Mouse (Mus musculus) forebrain, embryonic 10.5 days (tissue): ENCODE data around the gene Cntn3. TPM values are rescaled to one million over a fixed set of nuclear protein-coding genes. Genes with fewer than 3 reads are reported as not detected.

Source experiments
- DNase-seq: peaks from one replicate; pipeline ENCODE4 v3.0.0-alpha.2; 2017; ENCODE audit warnings: low spot score; ENCODE audit errors: extremely low spot score
- H3K27ac ChIP-seq: fragments of 300-500 bp; sonication (generic); 2 replicates; pipeline ENCODE4 v1.5.1; 2016; ENCODE audit warnings: mild to moderate bottlenecking
- H3K27me3 ChIP-seq: fragments of 300-500 bp; sonication (generic); 2 replicates; pipeline ENCODE4 v1.6.1; 2016; ENCODE audit warnings: mild to moderate bottlenecking; ENCODE audit not compliant: poor library complexity, severe bottlenecking
- H3K36me3 ChIP-seq: fragments of 300-500 bp; sonication (generic); replicated peaks from 2 replicates; pipeline ENCODE4 v1.6.1; 2016; ENCODE audit warnings: mild to moderate bottlenecking, moderate library complexity
- H3K4me1 ChIP-seq: fragments of 300-500 bp; sonication (generic); 2 replicates; pipeline ENCODE4 v1.6.1; 2016
- H3K4me3 ChIP-seq: fragments of 300-500 bp; sonication (generic); 2 replicates; pipeline ENCODE4 v1.5.1; 2016; ENCODE audit warnings: mild to moderate bottlenecking, moderate library complexity
- H3K9me3 ChIP-seq: fragments of 300-500 bp; sonication (generic); 2 replicates; pipeline ENCODE4 v1.6.1; 2016; ENCODE audit warnings: mild to moderate bottlenecking, moderate library complexity
- whole genome bisulfite sequencing: fragments of 180-500 bp; shearing (Covaris S2); methylation state at CpG from one replicate; pipeline ENCODE4 v1.1.7; 2016; 5-methylcytosine and 5-hydroxymethylcytosine counted together
- polyA plus RNA-seq: library from polyadenylated mRNA; unstranded; fragments of >200 nt; fragmentation: Nextera tagmentation; extraction: Ambion mirVana; gene quantifications from 2 replicates; pipeline ENCODE4 v1.2.1, GENCODE M21; 2016

Cntn3 gene
- polyA plus RNA-seq, 1 experiment from 2014 or later, result 0.25 TPM

DNA sequence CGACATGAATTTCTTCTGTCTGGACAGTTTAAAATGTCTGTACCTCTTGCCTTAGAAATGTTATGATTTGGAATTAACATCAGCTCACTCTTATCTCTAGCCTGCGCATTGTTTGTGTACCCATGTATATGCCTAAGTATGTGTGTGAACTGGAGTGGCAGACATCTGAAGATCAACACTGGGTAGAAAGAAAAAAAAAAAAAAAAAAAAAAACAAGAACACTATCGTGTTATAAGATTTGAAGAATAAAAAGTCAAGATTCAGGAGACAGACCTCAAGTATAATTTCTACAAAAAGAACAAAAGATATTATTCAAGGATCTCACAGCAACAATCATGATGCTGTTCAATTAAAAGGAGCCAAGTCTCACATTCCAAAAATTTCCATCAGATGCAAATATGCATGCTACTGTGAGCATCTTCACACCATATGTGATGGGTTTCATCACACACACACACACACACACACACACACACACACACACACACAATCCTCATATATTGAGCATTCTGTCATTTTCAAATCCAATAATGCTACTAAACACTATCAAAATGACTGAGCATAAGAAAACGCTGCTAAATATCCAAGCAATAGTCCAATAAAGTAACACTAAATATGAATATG lies 17.0 kb downstream of the Cntn3 start:
- DNase-seq, result no peak
- Histone ChIP-seq H3K27ac (no peak overlapping the region), H3K36me3 (no peaks in the 10 kb centered on the region), H3K4me3 (no peak overlapping the region), H3K4me1 (no peaks in the 10 kb centered on the region), H3K9me3 (no peaks in the 10 kb centered on the region), H3K27me3 (no peaks in the 10 kb centered on the region)
- WGBS, result 92% methylated on average over 4 of the region's 4 CpGs

DNA sequence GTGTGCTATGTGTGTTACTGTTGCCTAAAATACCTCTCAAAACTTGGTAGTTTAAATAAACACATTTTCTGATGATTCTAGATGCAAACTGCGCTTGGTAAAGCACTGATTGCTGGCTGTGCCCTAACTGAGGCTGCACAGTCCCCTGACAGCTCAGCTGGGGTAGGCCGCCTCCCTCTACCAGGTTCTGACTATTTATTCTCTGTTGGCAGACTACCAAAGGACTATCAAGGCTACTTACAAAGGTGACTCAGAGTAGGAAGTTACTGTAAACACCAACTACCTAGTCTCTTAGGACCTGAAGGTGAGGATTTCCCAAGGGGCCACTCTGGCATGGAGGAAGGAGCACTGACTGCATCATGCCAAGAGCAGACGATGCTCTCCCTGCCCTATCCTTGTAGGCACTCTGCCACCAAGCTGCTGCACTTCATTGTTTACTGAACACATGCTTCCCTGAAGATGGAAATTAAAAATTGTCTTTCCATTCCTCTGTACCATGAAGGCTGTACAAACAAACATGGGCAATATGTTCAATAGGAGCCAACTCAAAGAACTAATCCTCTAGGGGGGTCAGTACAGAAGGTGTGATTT lies 17.7 kb downstream of the Cntn3 start:
- no peak for DNase-seq
- 91% methylated on average over 3 of the region's 3 CpGs for WGBS
- H3K4me1 ChIP-seq, result no peaks in the 10 kb centered on the region
- H3K27ac ChIP-seq, result no peak overlapping the region
- no peak overlapping the region for H3K4me3 ChIP-seq
- H3K36me3 ChIP-seq, result no peaks in the 10 kb centered on the region
- H3K9me3 ChIP-seq, result no peaks in the 10 kb centered on the region
- no peaks in the 10 kb centered on the region for H3K27me3 ChIP-seq

DNA sequence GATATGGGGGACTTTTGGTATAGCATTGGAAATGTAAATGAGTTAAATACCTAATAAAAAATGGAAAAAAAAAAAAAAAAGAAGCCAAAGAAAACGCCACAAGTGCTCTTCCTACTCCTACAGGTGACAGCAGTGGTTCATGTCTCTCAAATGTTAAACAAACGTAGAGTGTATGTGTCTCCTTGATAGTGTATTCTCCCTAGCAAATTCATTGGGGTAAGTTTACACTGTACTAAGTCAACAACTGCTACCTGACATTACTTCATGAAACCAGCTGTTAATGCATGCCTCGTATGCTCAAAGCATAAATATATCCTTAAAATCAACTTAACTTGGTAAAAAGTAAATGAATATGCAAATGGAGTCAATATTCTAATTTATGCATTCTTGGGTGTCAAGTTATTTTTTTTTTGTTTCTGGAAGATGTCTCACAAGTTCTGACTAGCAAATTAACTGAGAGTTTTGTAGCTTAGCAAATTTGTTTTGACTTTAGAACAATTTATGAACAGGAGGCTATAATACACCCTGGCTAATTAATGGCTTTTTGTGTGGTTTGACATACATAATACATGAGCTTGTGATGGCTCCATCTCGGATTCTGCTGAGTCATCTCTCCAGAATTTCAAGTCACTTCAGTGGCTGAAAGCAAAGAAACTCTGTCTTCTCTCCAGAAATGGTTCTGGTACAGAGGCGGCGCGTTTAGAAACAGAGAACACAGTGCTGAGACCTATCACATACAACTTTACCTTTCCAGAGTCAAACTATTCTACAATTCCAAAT lies 31.1 kb downstream of the Cntn3 start:
- Histone ChIP-seq H3K9me3 (no peaks in the 10 kb centered on the region), H3K4me3 (no peak overlapping the region), H3K27ac (no peak overlapping the region), H3K4me1 (peaks cover 10% of the 10 kb centered on the region), H3K27me3 (no peaks in the 10 kb centered on the region), H3K36me3 (no peaks in the 10 kb centered on the region)
- WGBS, result 90% methylated on average over 7 of the region's 7 CpGs
- DNase-seq, result no peak

DNA sequence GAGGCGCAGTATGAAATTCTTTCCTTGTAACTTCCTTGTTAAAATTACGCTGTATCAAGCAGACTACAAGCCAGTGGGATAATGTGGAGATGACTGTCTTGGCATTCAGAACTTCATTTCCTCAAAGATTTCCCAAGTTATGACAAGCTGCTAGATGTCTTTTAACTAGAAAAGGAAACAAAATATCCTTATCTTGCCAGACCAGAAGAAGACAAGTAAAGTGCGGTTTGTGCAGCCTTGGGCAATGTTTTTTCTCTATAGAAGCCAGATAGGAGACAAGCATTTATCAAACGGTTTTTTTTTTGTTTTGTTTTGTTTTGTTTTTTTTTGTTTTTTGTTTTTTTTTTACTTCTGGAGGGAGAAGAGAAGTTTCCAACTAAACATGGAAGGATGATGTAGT lies 37.3 kb downstream of the Cntn3 start:
- H3K27me3 ChIP-seq, result no peaks in the 10 kb centered on the region
- no peak for DNase-seq
- no peaks in the 10 kb centered on the region for H3K36me3 ChIP-seq
- 88% methylated on average over 4 of the region's 4 CpGs for WGBS
- no peaks in the 10 kb centered on the region for H3K9me3 ChIP-seq
- no peaks in the 10 kb centered on the region for H3K4me1 ChIP-seq
- H3K4me3 ChIP-seq, result no peak overlapping the region
- no peak overlapping the region for H3K27ac ChIP-seq

DNA sequence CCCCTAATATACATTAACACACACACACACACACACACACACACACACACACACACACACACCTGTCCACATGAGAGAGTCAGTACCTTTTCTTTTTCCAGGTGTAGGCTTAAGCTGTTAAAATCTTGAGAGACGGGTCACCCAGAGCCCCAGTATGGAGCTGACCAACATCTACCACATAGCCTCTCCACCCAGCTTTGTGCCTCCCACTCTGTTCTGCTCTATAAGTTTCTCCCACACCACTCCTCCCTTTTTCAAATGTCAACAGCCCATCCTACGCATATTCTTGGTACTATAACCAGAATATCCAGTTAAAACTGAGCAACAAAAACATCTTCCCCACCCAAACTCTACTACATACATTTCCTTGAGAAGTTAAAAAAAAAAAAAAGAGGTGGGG lies 49.9 kb downstream of the Cntn3 start:
- Histone ChIP-seq H3K9me3 (no peaks in the 10 kb centered on the region), H3K4me3 (no peak overlapping the region), H3K4me1 (no peaks in the 10 kb centered on the region), H3K27ac (no peak overlapping the region), H3K36me3 (no peaks in the 10 kb centered on the region), H3K27me3 (no peaks in the 10 kb centered on the region)
- 90% methylated on average over 2 of the region's 2 CpGs for WGBS
- DNase-seq, result no peak

DNA sequence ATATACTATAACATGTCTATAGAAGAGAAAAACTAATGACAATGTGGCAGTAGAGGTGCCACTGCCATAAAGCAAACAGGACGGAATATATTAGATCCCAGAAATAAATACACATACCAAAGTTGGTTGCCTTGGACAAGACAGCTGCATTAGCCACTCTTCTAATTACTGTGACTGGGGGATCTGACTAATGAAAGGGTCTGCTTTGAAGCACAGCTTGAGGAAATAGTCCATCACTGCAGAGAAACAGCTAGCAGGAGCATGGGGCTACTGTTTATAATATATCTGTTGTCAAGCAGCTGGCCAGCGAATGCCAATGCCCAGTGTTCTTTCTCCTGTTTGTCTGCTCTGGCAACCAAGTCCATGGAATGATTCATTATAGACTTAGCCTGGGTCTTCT lies 51.9 kb downstream of the Cntn3 start:
- no peak overlapping the region for H3K27ac ChIP-seq
- no peaks in the 10 kb centered on the region for H3K4me1 ChIP-seq
- H3K4me3 ChIP-seq, result no peak overlapping the region
- no peaks in the 10 kb centered on the region for H3K9me3 ChIP-seq
- WGBS, result 84% methylated on average over 2 of the region's 2 CpGs
- no peaks in the 10 kb centered on the region for H3K36me3 ChIP-seq
- no peak for DNase-seq
- no peaks in the 10 kb centered on the region for H3K27me3 ChIP-seq

DNA sequence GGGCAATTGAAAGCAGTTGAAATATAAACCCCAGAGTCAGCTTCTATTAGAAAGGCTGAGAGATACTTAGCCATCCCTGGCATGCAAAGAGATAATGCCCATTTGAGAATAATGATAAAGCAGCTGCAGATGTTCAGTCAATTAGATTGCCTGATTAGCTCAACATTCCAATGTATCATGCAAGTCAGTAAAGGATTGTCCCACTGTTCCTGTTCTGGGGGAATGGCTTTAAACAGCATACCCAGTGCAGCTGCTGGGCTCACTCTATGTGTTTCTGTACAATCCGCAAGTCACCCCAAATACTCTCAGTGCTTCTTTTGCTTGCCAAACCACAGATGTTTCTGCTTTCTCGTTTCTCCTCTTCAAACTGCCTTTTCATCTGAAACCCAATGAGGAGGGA lies 57.7 kb downstream of the Cntn3 start:
- no peaks in the 10 kb centered on the region for H3K9me3 ChIP-seq
- peaks cover 9% of the 10 kb centered on the region for H3K4me1 ChIP-seq
- no peak overlapping the region for H3K4me3 ChIP-seq
- no peaks in the 10 kb centered on the region for H3K36me3 ChIP-seq
- H3K27me3 ChIP-seq, result no peaks in the 10 kb centered on the region
- no peak overlapping the region for H3K27ac ChIP-seq
- no peak for DNase-seq
- WGBS, result 84% methylated on average over 2 of the region's 2 CpGs

DNA sequence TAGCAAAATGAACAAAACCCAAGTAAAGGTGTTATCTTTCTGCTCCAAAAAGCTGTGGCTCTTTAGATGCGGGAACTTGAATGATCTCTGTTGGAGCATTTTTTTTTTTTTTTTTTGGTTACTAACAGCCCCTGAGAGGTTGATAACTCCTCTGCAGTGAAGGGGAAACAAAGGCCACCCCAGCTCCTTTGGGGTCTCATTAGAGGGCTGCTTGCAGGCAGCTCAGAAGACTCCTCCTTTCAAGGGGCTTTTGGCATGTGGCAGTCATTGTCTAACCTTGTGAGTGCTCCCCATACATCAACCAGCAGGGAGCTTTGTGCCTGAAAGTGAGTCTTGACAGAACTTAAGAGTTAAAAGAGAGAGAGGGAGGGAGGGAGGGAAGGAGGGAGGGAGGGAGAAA lies 60.8 kb downstream of the Cntn3 start:
- H3K4me1 ChIP-seq, result peaks cover 9% of the 10 kb centered on the region
- no peaks in the 10 kb centered on the region for H3K27me3 ChIP-seq
- 16% methylated on average over 1 of the region's 1 CpGs for WGBS
- no peaks in the 10 kb centered on the region for H3K9me3 ChIP-seq
- no peak for DNase-seq
- no peaks in the 10 kb centered on the region for H3K36me3 ChIP-seq
- H3K4me3 ChIP-seq, result no peak overlapping the region
- no peak overlapping the region for H3K27ac ChIP-seq

DNA sequence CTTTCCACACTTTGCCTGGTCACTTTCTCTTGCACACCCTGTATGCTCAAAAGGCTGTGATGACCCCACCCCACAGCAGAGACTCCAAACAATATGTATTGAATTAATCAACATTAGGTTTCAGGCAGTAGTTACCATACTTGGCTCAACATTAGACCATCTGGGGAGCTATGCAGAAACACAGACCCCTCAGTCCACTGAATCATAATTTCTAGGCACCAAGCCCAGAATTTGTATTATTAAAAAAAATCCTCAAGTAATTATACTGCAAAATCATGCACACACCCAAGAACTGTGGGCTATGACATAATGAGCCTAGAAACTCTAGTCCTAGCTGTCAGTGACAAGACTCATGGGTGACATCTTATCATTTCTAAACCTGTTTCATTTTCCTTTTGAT lies 87.4 kb downstream of the Cntn3 start:
- no peaks in the 10 kb centered on the region for H3K36me3 ChIP-seq
- H3K27ac ChIP-seq, result no peak overlapping the region
- H3K9me3 ChIP-seq, result no peaks in the 10 kb centered on the region
- H3K4me1 ChIP-seq, result no peaks in the 10 kb centered on the region
- no peaks in the 10 kb centered on the region for H3K27me3 ChIP-seq
- H3K4me3 ChIP-seq, result no peak overlapping the region
- no peak for DNase-seq

DNA sequence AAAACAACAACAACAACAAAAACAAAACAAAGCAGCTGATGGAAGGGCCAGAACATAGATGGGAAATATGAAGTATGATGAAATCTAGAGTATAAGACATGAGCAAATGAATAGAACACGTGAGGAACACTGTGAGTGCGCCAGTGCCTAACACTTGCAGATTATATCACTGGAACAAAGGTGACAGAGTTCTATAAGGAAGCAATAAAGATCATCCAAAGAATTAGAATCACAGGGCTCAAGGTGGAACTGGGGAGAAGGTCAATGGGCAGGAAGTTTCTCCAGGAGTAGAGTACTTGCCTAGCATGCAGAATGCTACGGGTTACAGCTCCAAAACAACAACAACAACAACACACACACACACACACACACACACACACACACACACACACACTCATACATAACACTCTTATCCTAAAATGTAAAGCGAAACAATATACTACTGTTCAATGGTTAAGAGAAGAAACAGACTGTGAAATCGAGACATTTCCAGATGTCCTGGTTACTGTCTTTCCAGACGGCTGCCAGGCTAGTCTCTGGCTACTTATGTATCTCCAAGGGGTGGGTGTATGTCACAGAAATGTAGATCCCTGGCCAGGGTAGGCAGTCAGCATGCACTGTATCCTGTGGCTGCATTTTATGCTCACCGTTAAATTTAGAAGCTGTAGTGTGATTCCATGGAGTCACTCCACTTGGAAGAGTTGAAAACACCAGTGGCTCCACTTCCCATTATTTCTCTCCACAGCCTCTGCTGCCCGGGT lies 94.4 kb downstream of the Cntn3 start:
- 89% methylated on average over 8 of the region's 8 CpGs for WGBS
- no peak overlapping the region for H3K4me3 ChIP-seq
- H3K4me1 ChIP-seq, result no peaks in the 10 kb centered on the region
- H3K27ac ChIP-seq, result no peak overlapping the region
- H3K9me3 ChIP-seq, result no peaks in the 10 kb centered on the region
- no peak for DNase-seq
- H3K36me3 ChIP-seq, result no peaks in the 10 kb centered on the region
- no peaks in the 10 kb centered on the region for H3K27me3 ChIP-seq

DNA sequence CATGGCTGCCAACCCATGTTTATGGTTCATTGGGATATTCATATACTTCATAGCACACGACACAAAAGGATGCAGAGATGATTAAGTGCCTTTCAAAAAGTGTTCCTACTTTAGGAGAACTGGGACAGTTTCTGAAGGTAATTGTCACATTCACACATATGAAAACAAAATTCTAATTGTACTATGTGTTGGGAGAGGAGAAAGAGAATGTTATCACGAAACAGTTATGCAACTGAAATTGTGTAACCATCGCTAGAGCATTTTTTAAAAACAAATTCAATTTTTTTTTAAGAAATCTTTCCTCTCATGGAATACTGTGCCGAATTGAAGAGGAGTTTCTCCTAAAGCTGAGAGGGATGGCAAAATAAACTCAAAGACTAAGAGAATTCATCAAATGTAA lies 134.5 kb downstream of the Cntn3 start:
- Histone ChIP-seq H3K36me3 (no peaks in the 10 kb centered on the region), H3K27me3 (no peaks in the 10 kb centered on the region), H3K27ac (no peak overlapping the region), H3K4me1 (no peaks in the 10 kb centered on the region), H3K9me3 (no peaks in the 10 kb centered on the region), H3K4me3 (no peak overlapping the region)
- DNase-seq, result no peak
- WGBS, result 91% methylated on average over 4 of the region's 4 CpGs

DNA sequence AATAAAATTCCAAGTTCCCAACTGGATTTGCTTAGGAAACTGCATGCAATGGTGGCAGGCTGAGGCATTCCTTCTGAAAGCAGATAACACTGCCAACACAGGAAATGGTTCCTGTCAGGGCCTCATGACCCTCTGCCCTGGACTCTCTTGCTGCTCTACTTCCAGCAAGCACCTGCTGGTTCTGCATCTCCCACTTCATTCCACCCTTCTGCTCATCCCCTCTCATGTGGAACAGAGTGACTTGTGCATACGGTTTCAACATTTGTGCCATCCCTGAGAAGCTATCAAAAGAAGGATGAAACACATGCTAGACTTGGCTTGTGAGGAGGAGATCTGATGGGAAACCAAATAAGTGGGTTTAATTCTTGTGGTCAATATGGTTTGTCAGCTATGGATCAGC lies 145.4 kb downstream of the Cntn3 start:
- no peaks in the 10 kb centered on the region for H3K9me3 ChIP-seq
- H3K4me1 ChIP-seq, result no peaks in the 10 kb centered on the region
- no peak overlapping the region for H3K27ac ChIP-seq
- peaks cover 23% of the 10 kb centered on the region for H3K27me3 ChIP-seq
- no peak for DNase-seq
- H3K36me3 ChIP-seq, result no peaks in the 10 kb centered on the region
- 88% methylated on average over 1 of the region's 1 CpGs for WGBS
- H3K4me3 ChIP-seq, result no peak overlapping the region

DNA sequence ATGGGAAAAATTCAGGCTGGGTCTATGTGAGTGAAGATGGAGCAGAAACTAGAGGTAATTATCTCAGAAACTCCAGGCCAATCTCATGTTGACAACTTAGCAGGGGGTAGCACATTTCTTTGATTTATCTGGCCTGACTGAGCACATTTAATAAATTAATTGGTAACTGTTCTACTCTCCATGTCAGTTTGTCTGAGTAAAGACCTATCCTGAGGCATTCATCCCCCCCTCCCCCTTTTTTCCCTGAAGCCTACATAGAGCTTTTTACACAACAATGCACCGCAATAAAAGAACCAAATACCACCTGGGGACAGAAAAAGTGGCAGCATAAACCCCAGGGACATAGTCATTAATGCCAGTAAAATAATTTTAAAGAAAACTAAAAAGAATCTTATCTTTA lies 151.1 kb downstream of the Cntn3 start:
- WGBS, result 33% methylated on average over 1 of the region's 1 CpGs
- peaks cover 9% of the 10 kb centered on the region; the same call in 1 of the 2 replicates for H3K4me1 ChIP-seq
- no peak overlapping the region for H3K4me3 ChIP-seq
- H3K27me3 ChIP-seq, result peaks cover 42% of the 10 kb centered on the region
- H3K27ac ChIP-seq, result no peak overlapping the region
- no peaks in the 10 kb centered on the region for H3K36me3 ChIP-seq
- no peaks in the 10 kb centered on the region for H3K9me3 ChIP-seq
- no peak for DNase-seq
